Mouse (Mus musculus) CD4-positive, CD25-positive, alpha-beta regulatory T cell, adult 2 months (primary cell): Measurements from ENCODE around the gene Ccdc85c.

Source experiments
- DNase-seq: peaks from one replicate; pipeline ENCODE4 v3.0.0-alpha.2; 2012; ENCODE audit warnings: low read depth, low spot score

Ccdc85c gene

GRCm38 (mm10) chr12:108294620-108295019 is 19.4 kb upstream of the Ccdc85c start:
- DNase-seq, result no peak

GRCm38 (mm10) chr12:108292957-108293356 is 17.7 kb upstream of the Ccdc85c start:
- DNase-seq, result peak; percentile 82

GRCm38 (mm10) chr12:108292419-108292818 is 17.2 kb upstream of the Ccdc85c start:
- peak; percentile 41 for DNase-seq

GRCm38 (mm10) chr12:108288127-108288880 is 13.1 kb upstream of the Ccdc85c start:
- no peak for DNase-seq

GRCm38 (mm10) chr12:108287011-108287410 is 11.8 kb upstream of the Ccdc85c start:
- no peak for DNase-seq

- DNase-seq, result no peak
Observed at GRCm38 (mm10) chr12:108286381-108286780, 11.2 kb upstream of the Ccdc85c start.

- DNase-seq, result no peak
Observed at GRCm38 (mm10) chr12:108285225-108286011, 10.2 kb upstream of the Ccdc85c start.

GRCm38 (mm10) chr12:108284455-108285224 is 9.4 kb upstream of the Ccdc85c start:
- no peak for DNase-seq

- DNase-seq, result no peak
Observed at GRCm38 (mm10) chr12:108278221-108278918, 3.1 kb upstream of the Ccdc85c start.

GRCm38 (mm10) chr12:108277341-108277841 is 2.2 kb upstream of the Ccdc85c start:
- peak; percentile 18 for DNase-seq

- DNase-seq, result peak; percentile 56
Observed at GRCm38 (mm10) chr12:108275920-108276822, 946 bp upstream of the Ccdc85c start.

- DNase-seq, result peak; percentile 98
Observed at GRCm38 (mm10) chr12:108275508-108275890, 274 bp upstream of the Ccdc85c start.

GRCm38 (mm10) chr12:108274313-108274595 is 971 bp downstream of the Ccdc85c start:
- peak; percentile 35 for DNase-seq

- DNase-seq, result peak; percentile 19
Observed at GRCm38 (mm10) chr12:108273466-108274312, 1.5 kb downstream of the Ccdc85c start.

GRCm38 (mm10) chr12:108272143-108272635 is 3.0 kb downstream of the Ccdc85c start:
- no peak for DNase-seq

- DNase-seq, result no peak
Observed at GRCm38 (mm10) chr12:108271351-108272142, 3.7 kb downstream of the Ccdc85c start.

- no peak for DNase-seq
Observed at GRCm38 (mm10) chr12:108270240-108270919, 4.8 kb downstream of the Ccdc85c start.

GRCm38 (mm10) chr12:108269699-108270098 is 5.5 kb downstream of the Ccdc85c start:
- DNase-seq, result no peak
